Mouse (Mus musculus) embryo, embryonic 11.5 days (tissue): Measurements from ENCODE around the gene Defb35.
"Not testable (repeated sequence)": the region's sequence is repeated elsewhere in the genome, so short reads cannot be mapped to it uniquely, and the experiment has no call there.

Source experiments
- DNase-seq: peaks from one replicate; pipeline ENCODE4 v3.0.0-alpha.2; 2012; ENCODE audit warnings: low read depth, low spot score

Gene Defb35

DNA sequence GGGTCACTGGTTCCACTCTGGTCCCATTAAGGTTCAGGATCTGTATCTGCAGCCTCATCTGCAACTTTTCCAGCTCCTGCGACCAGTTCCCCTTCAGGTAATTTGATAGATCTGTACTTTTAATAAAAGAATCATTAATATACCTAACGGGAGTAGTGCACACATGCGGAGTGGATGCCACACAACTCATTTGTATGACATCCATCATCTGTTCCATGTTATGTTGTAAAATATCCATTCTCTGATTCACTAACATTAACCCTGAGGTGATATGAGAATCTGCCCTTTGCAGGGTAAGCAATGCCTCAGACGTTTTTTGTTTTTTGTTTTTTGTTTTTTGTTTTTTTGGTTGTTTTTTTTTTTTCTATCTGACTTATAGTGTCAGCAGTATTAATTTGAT is at the start of gene Defb35:
Gene Defb35 (plus strand): TSS at position 301 of the 400 bp plus-strand sequence.
- not testable (repeated sequence) for DNase-seq

DNA sequence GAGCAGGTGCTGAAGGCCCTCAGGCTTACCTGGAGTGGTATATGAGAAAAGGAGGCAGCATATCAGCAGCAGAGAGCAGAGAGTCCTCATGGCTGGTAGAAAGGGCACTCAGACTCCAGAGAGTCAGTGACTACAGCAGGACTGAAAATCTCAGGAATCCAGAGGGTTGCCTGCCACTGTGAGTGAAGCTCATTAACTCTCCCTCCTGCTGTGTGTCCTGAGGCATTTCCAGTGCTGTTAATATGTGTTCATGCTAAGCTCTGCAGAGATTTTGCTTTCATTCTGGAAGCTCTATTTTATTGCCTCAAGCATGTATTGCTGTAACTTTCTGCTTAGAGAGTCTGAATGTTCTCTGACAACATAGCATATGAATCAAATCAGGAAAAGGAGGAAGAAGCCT is 31.9 kb upstream of the Defb35 start, which contains the start of gene Defb11:
Gene Defb11 (minus strand): TSS at position 123 of the 400 bp plus-strand sequence.
- not testable (repeated sequence) for DNase-seq

DNA sequence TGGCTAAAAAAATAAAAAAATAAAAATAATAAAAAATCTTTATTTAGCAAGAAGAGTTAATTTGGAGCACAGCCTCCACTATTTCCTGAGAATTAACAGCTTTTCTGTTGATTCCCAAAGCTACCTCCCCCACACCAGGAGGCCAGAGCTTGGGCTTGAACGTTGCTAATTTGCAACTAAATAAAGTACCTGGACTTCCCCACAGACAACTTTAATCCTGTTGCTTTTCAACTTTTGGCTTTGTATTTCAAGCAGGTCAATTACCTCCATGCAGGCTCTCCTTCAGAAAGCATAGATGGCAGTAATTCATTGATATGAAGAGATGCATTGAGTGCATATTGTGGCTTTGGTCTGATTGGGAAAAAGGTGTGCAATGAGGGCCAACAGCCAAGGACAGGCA is 26.2 kb upstream of the Defb35 start:
- DNase-seq, result no peak

GRCm38 (mm10) chr8:21912554-21912953 is 25.6 kb upstream of the Defb35 start:
- DNase-seq, result no peak

GRCm38 (mm10) chr8:21915625-21916024 is 22.5 kb upstream of the Defb35 start:
- no peak for DNase-seq

DNA sequence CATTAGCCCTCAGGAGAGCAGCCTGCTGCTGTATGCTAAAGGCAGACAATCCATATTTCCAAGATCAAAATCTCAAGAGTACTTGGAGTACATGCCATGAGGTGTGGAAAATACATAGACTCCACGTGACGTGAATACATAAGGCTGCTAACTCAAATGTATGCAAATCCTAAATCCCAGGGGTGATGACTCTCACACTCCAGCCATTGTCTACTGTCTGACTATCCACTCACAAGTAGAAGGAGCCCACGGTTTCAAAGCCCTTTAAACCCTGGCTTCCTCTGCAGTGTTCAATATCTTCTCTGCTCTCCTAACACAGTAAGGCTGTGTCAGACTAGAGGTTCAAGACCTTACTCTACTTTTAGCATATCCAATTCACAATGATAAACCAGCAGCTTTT is 7.4 kb upstream of the Defb35 start:
- DNase-seq, result not testable (repeated sequence)

- no peak for DNase-seq
Observed at GRCm38 (mm10) chr8:21932610-21933009, 5.5 kb upstream of the Defb35 start, which contains the start of gene Defb15. Defb15 (minus strand) TSS chr8:21932710.

GRCm38 (mm10) chr8:21946462-21946861 is 8.3 kb downstream of the Defb35 start, which contains the start of gene Defb13:
Defb13 (plus strand) TSS chr8:21946762.
- no peak for DNase-seq

DNA sequence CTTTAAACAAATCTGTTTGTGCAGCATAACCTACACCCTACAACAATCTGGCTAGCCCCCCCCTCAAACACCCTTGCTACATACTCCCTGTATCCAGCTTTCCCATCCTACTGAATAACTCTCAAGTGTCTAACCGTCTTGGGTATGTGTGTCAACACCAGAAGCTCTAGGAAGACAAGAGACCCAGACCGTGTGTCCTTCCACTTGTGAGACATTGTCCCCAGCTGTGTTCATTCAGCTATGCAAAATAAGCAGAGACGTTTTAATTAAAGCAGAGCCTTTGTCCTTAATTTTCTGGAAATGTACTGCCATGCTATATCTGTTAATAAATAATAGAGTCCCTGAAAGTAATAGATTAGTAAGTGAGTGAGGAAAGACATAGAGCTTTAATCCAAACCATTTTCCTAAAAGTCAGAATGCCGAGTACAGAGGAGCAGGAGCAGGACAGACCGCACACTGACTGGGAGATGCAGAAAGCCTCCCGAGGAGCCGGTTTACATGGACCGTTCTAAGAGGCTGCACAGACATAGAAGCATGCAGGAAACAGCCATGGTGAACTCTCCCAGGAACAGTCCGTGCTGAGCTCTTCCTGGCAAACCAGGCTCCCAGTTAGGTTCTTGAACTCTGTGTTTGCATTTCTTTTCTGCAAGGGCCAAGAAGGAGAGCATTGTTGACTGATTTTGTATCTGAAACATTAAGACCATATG is 9.3 kb downstream of the Defb35 start:
- no peak for DNase-seq

DNA sequence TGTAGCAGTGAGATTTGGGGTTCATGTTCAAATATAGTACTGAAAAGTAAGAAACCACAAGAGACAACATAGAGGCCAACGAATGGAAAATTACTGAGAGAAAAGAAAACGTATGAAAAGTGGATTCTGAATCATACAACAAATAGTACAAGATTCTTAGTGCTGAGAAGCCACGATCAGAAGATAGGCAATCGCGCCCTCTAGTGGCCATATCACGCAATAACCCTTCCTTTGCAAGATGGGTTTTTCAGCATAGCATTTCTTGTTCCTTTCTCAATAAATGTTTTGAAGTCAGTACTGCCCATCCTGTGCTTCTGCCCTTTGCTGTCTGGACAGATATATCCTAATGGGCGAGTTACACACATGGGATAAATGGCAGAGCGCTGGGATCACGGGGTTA is 17.2 kb downstream of the Defb35 start:
- peak; percentile 27 for DNase-seq

DNA sequence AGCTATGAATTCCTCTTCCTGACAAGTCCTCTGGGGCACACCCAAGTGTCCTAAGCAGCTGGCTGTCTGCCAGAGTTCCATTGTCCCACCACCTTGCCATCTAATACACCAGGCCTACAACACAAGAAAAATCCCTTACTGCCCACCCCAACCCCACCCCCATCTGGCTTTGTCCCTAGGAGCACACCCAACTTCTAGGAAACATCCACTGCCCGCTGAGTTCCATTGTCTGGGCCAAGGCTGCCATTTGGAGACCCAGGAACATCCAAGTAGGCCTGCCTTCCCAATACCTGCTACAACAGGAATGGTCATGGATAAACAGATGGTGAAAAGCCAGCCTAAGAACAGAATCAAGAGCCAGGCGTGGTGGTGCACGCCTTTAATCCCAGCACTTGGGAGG is 18.2 kb downstream of the Defb35 start:
- no peak for DNase-seq

DNA sequence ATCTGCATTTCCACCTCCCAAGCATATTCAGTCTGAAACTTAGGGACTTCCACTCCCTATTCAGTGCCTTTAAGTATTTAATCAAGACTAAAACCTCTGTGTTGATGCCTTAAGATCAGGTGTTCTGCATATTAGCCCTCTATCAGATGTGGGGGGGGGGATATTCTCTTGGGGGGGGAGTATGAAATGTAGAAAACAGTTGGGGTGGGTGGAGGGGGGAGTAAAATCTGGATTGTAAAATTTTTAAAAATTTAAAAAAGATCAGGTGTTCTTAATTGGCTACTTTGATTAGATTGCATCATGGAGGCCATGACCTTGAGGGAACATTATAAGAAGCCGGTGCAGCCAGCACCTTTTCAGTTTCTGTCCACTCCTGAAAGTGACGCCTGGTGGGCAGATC is 20.3 kb downstream of the Defb35 start, which contains the start of gene Fam90a1a:
Gene Fam90a1a (plus strand): TSS at position 301 of the 400 bp plus-strand sequence.
- no peak for DNase-seq

DNA sequence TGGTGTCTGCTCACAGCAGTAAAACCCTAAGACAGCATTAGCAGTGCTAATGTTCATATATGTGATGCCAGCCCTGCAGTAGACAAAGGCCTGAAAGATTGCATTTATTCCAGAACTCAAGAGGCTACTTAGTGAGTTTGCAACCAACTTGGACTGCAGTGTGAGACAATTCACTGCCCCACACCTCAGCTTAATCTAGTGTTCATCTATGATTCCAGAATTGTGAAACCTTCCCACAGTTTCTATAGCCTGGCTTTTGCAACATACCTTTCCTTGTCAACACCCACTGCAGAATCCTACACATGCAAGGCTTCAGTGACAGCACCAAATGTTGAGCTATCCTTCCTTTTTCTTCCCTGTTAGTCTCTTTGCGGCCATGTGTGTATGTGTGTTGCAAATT is 28.5 kb downstream of the Defb35 start:
- DNase-seq, result no peak

DNA sequence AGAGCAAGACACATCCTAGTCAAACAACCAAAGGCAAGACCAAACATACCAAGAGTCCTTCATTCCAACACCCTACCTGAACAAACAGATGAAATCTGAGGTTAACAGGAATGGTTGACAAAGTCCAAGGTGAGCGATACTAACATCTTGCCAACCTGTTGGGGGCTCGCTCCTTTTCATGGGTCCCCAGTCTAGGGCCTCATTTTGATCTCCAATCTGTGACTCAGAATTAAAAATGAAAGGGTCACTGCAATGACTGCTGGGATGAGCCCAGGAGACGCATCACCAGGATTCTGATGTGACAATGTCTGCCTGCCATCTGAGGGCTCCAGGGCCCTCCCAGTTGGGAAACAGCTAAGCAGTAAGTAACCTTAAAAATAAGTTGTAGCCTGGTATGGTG is 31.3 kb downstream of the Defb35 start, which contains the start of gene Ccdc70:
Gene Ccdc70 (plus strand): TSS at position 301 of the 400 bp plus-strand sequence.
- no peak for DNase-seq

DNA sequence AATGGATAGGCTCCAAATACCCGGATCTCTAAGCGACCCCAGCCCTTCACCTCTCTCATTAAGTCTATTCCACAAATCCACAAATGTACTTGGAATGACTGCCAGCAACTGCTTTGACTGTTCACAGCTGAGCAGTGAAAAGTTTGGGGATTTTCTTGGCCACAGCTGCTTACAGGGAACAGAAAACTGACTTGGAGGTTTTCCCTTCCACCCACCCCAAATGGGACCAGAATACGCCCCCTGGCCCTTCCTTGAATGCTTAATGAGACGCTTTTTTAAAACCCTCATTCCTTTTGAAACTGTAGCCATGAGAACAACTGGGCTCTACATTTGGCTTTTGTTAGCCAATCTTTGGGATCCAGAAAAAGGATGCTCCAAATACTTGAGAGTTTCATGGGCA is 40.0 kb downstream of the Defb35 start:
- no peak for DNase-seq

GRCm38 (mm10) chr8:21981664-21982337 is 43.6 kb downstream of the Defb35 start:
- DNase-seq, result no peak
